Mouse (Mus musculus): ENCODE measurements around the gene Bnc2. TPM values are rescaled to one million over a fixed set of nuclear protein-coding genes. Genes with fewer than 3 reads are reported as not detected.

Bnc2 gene
- polyA plus RNA-seq, 1 experiment from 2014 or later = 16.2 TPM

GRCm38 (mm10) chr4:84431677-84432515 is 243.2 kb downstream of the Bnc2 start:
- 45% methylated on average over 6 of the region's 6 CpGs for WGBS
- Histone ChIP-seq H3K27ac (ENCODE audit: low read depth, low read length) (no peak overlapping the region), H3K4me1 (ENCODE audit: control insufficient read depth, insufficient read depth, low read length) (no peaks in the 10 kb centered on the region), H3K4me2 (ENCODE audit: low read depth, low read length) (no peak overlapping the region), H3K9me3 (ENCODE audit: control insufficient read depth, low read length) (no peaks in the 10 kb centered on the region), H3K4me3 (ENCODE audit: low read depth, low read length) (no peak overlapping the region), H3K36me3 (ENCODE audit: control insufficient read depth, insufficient read depth, low read length) (no peaks in the 10 kb centered on the region), H3K27me3 (ENCODE audit: control insufficient read depth, insufficient read depth, low read length) (no peaks in the 10 kb centered on the region), H3K9ac (replicated peaks; ENCODE audit: low read depth, low read length) (no peak overlapping the region)
- no peak for ATAC-seq (ENCODE audit: low read depth)

GRCm38 (mm10) chr4:84427955-84428354 is 247.1 kb downstream of the Bnc2 start:
- no peaks in the 10 kb centered on the region for H3K36me3 ChIP-seq (ENCODE audit: control insufficient read depth, insufficient read depth, low read length)
- no peaks in the 10 kb centered on the region for H3K9me3 ChIP-seq (ENCODE audit: control insufficient read depth, low read length)
- H3K4me2 ChIP-seq (ENCODE audit: low read depth, low read length) = no peak overlapping the region
- no peak overlapping the region for H3K9ac ChIP-seq (replicated peaks; ENCODE audit: low read depth, low read length)
- WGBS = 87% methylated on average over 3 of the region's 3 CpGs
- H3K4me1 ChIP-seq (ENCODE audit: control insufficient read depth, insufficient read depth, low read length) = no peaks in the 10 kb centered on the region
- H3K27ac ChIP-seq (ENCODE audit: low read depth, low read length) = no peak overlapping the region
- H3K4me3 ChIP-seq (ENCODE audit: low read depth, low read length) = no peak overlapping the region
- no peaks in the 10 kb centered on the region for H3K27me3 ChIP-seq (ENCODE audit: control insufficient read depth, insufficient read depth, low read length)
- ATAC-seq (ENCODE audit: low read depth) = no peak

GRCm38 (mm10) chr4:84411431-84411830 is 263.6 kb downstream of the Bnc2 start:
- no peaks in the 10 kb centered on the region for H3K4me1 ChIP-seq (ENCODE audit: control insufficient read depth, insufficient read depth, low read length)
- no peak for ATAC-seq (ENCODE audit: low read depth)
- H3K9ac ChIP-seq (replicated peaks; ENCODE audit: low read depth, low read length) = no peak overlapping the region
- H3K9me3 ChIP-seq (ENCODE audit: control insufficient read depth, low read length) = no peaks in the 10 kb centered on the region
- no peak overlapping the region for H3K4me2 ChIP-seq (ENCODE audit: low read depth, low read length)
- no peaks in the 10 kb centered on the region for H3K27me3 ChIP-seq (ENCODE audit: control insufficient read depth, insufficient read depth, low read length)
- no peaks in the 10 kb centered on the region for H3K36me3 ChIP-seq (ENCODE audit: control insufficient read depth, insufficient read depth, low read length)
- H3K4me3 ChIP-seq (ENCODE audit: low read depth, low read length) = no peak overlapping the region
- H3K27ac ChIP-seq (ENCODE audit: low read depth, low read length) = no peak overlapping the region
- WGBS = 89% methylated on average over 2 of the region's 2 CpGs

- Histone ChIP-seq H3K4me3 (ENCODE audit: low read depth, low read length) (no peak overlapping the region), H3K9me3 (ENCODE audit: control insufficient read depth, low read length) (no peaks in the 10 kb centered on the region), H3K27ac (ENCODE audit: low read depth, low read length) (no peak overlapping the region), H3K4me1 (ENCODE audit: control insufficient read depth, insufficient read depth, low read length) (no peaks in the 10 kb centered on the region), H3K36me3 (ENCODE audit: control insufficient read depth, insufficient read depth, low read length) (no peaks in the 10 kb centered on the region), H3K4me2 (ENCODE audit: low read depth, low read length) (no peak overlapping the region), H3K9ac (replicated peaks; ENCODE audit: low read depth, low read length) (no peak overlapping the region), H3K27me3 (ENCODE audit: control insufficient read depth, insufficient read depth, low read length) (no peaks in the 10 kb centered on the region)
- ATAC-seq (ENCODE audit: low read depth) = no peak
- WGBS = 28% methylated on average over 6 of the region's 6 CpGs
Measured at GRCm38 (mm10) chr4:84407328-84408028, 267.6 kb downstream of the Bnc2 start.

- no peak for ATAC-seq (ENCODE audit: low read depth)
- Histone ChIP-seq H3K9me3 (ENCODE audit: control insufficient read depth, low read length) (no peaks in the 10 kb centered on the region), H3K36me3 (ENCODE audit: control insufficient read depth, insufficient read depth, low read length) (no peaks in the 10 kb centered on the region), H3K27me3 (ENCODE audit: control insufficient read depth, insufficient read depth, low read length) (no peaks in the 10 kb centered on the region), H3K4me2 (ENCODE audit: low read depth, low read length) (no peak overlapping the region), H3K9ac (replicated peaks; ENCODE audit: low read depth, low read length) (no peak overlapping the region), H3K4me1 (ENCODE audit: control insufficient read depth, insufficient read depth, low read length) (no peaks in the 10 kb centered on the region), H3K27ac (ENCODE audit: low read depth, low read length) (no peak overlapping the region), H3K4me3 (ENCODE audit: low read depth, low read length) (no peak overlapping the region)
- 58% methylated on average over 9 of the region's 9 CpGs for WGBS
Measured at GRCm38 (mm10) chr4:84403356-84404145, 271.5 kb downstream of the Bnc2 start.

- H3K4me3 ChIP-seq (ENCODE audit: low read depth, low read length) = no peak overlapping the region
- H3K4me2 ChIP-seq (ENCODE audit: low read depth, low read length) = no peak overlapping the region
- H3K27ac ChIP-seq (ENCODE audit: low read depth, low read length) = no peak overlapping the region
- no peaks in the 10 kb centered on the region for H3K4me1 ChIP-seq (ENCODE audit: control insufficient read depth, insufficient read depth, low read length)
- no peaks in the 10 kb centered on the region for H3K27me3 ChIP-seq (ENCODE audit: control insufficient read depth, insufficient read depth, low read length)
- 85% methylated on average over 5 of the region's 5 CpGs for WGBS
- no peaks in the 10 kb centered on the region for H3K9me3 ChIP-seq (ENCODE audit: control insufficient read depth, low read length)
- H3K36me3 ChIP-seq (ENCODE audit: control insufficient read depth, insufficient read depth, low read length) = no peaks in the 10 kb centered on the region
- H3K9ac ChIP-seq (replicated peaks; ENCODE audit: low read depth, low read length) = no peak overlapping the region
- ATAC-seq (ENCODE audit: low read depth) = no peak
Measured at GRCm38 (mm10) chr4:84388991-84389390, 286.1 kb downstream of the Bnc2 start.

GRCm38 (mm10) chr4:84385156-84385555 is 289.9 kb downstream of the Bnc2 start:
- Histone ChIP-seq H3K4me3 (ENCODE audit: low read depth, low read length) (no peak overlapping the region), H3K9ac (replicated peaks; ENCODE audit: low read depth, low read length) (no peak overlapping the region), H3K27me3 (ENCODE audit: control insufficient read depth, insufficient read depth, low read length) (no peaks in the 10 kb centered on the region), H3K36me3 (ENCODE audit: control insufficient read depth, insufficient read depth, low read length) (no peaks in the 10 kb centered on the region), H3K9me3 (ENCODE audit: control insufficient read depth, low read length) (no peaks in the 10 kb centered on the region), H3K27ac (ENCODE audit: low read depth, low read length) (no peak overlapping the region), H3K4me2 (ENCODE audit: low read depth, low read length) (no peak overlapping the region), H3K4me1 (ENCODE audit: control insufficient read depth, insufficient read depth, low read length) (no peaks in the 10 kb centered on the region)
- WGBS = 88% methylated on average over 1 of the region's 1 CpGs
- ATAC-seq (ENCODE audit: low read depth) = no peak

- Histone ChIP-seq H3K4me3 (ENCODE audit: low read depth, low read length) (no peak overlapping the region), H3K27me3 (ENCODE audit: control insufficient read depth, insufficient read depth, low read length) (no peaks in the 10 kb centered on the region), H3K9ac (replicated peaks; ENCODE audit: low read depth, low read length) (no peak overlapping the region), H3K4me2 (ENCODE audit: low read depth, low read length) (no peak overlapping the region), H3K36me3 (ENCODE audit: control insufficient read depth, insufficient read depth, low read length) (no peaks in the 10 kb centered on the region), H3K27ac (ENCODE audit: low read depth, low read length) (no peak overlapping the region), H3K9me3 (ENCODE audit: control insufficient read depth, low read length) (no peaks in the 10 kb centered on the region), H3K4me1 (ENCODE audit: control insufficient read depth, insufficient read depth, low read length) (peaks cover 9% of the 10 kb centered on the region)
- ATAC-seq (ENCODE audit: low read depth) = peak; percentile 49; the same call in 1 of the 2 replicates
- 17% methylated on average over 6 of the region's 6 CpGs for WGBS
Measured at GRCm38 (mm10) chr4:84379289-84379688, 295.8 kb downstream of the Bnc2 start.

Data from neural tube, embryonic 14.5 days (tissue).